Mouse (Mus musculus) mesoderm, embryonic 11.5 days (tissue): ENCODE results near the gene Ppm1h.

Source experiments
- DNase-seq: peaks from one replicate; pipeline ENCODE4 v3.0.0-alpha.2; 2012; ENCODE audit warnings: low read depth, low spot score

The Ppm1h gene

GRCm38 (mm10) chr10:122858904-122859641, 180.5 kb downstream of the Ppm1h start:
- no peak for DNase-seq

- no peak for DNase-seq
Observed at GRCm38 (mm10) chr10:122859642-122859997, 181.1 kb downstream of the Ppm1h start.

GRCm38 (mm10) chr10:122860076-122860475, 181.5 kb downstream of the Ppm1h start:
- DNase-seq, result no peak

GRCm38 (mm10) chr10:122861696-122862385, 183.3 kb downstream of the Ppm1h start:
- no peak for DNase-seq

- no peak for DNase-seq
Observed at GRCm38 (mm10) chr10:122862386-122863023, 183.9 kb downstream of the Ppm1h start.

GRCm38 (mm10) chr10:122869865-122870503, 191.4 kb downstream of the Ppm1h start:
- DNase-seq, result peak; percentile 56

- DNase-seq, result no peak
Observed at GRCm38 (mm10) chr10:122870848-122871494, 192.4 kb downstream of the Ppm1h start.

GRCm38 (mm10) chr10:122872720-122873119, 194.2 kb downstream of the Ppm1h start:
- DNase-seq, result no peak

- DNase-seq, result no peak
Observed at GRCm38 (mm10) chr10:122876964-122877363, 198.4 kb downstream of the Ppm1h start.

GRCm38 (mm10) chr10:122877436-122877835, 198.9 kb downstream of the Ppm1h start:
- no peak for DNase-seq

GRCm38 (mm10) chr10:122881456-122881855, 202.9 kb downstream of the Ppm1h start:
- DNase-seq, result no peak

- no peak for DNase-seq
Observed at GRCm38 (mm10) chr10:122882614-122883013, 204.1 kb downstream of the Ppm1h start.

- DNase-seq, result peak; percentile 82
Observed at GRCm38 (mm10) chr10:122883823-122884743, 205.5 kb downstream of the Ppm1h start.

- no peak for DNase-seq
Observed at GRCm38 (mm10) chr10:122885301-122885700, 206.7 kb downstream of the Ppm1h start.

- peak; percentile 76 for DNase-seq
Observed at GRCm38 (mm10) chr10:122886055-122886915, 207.7 kb downstream of the Ppm1h start.

- DNase-seq, result no peak
Observed at GRCm38 (mm10) chr10:122886916-122887527, 208.5 kb downstream of the Ppm1h start.

- peak; percentile 85 for DNase-seq
Observed at GRCm38 (mm10) chr10:122887528-122888183, 209.1 kb downstream of the Ppm1h start.

GRCm38 (mm10) chr10:122890682-122891350, 212.3 kb downstream of the Ppm1h start:
- DNase-seq, result no peak
